Mouse (Mus musculus) kidney, postnatal 0 days (tissue): Measurements from ENCODE around the gene Wnt5b. TPM values are rescaled to one million over a fixed set of nuclear protein-coding genes. Genes with fewer than 3 reads are reported as not detected.

Source experiments
- ATAC-seq: fragments of 200-750 bp; cut with Nextera tagmentation; replicated peaks from 2 replicates; pipeline ENCODE4 v1.8.0; 2017; ENCODE audit warnings: low read depth, moderate number of reproducible peaks, moderate TSS enrichment, moderate library complexity; ENCODE audit not compliant: low FRiP score
- DNase-seq: peaks from one replicate; pipeline ENCODE4 v3.0.0-alpha.2; 2016; ENCODE audit warnings: low spot score
- H3K27ac ChIP-seq: fragments of 300-500 bp; sonication (generic); 2 replicates; pipeline ENCODE4 v1.5.1; 2014; ENCODE audit warnings: mild to moderate bottlenecking
- H3K27me3 ChIP-seq: fragments of 300-500 bp; sonication (generic); 2 replicates; pipeline ENCODE4 v1.6.1; 2014; ENCODE audit warnings: low read length, mixed read lengths; ENCODE audit not compliant: insufficient read depth
- H3K36me3 ChIP-seq: fragments of 300-500 bp; sonication (generic); 2 replicates; pipeline ENCODE4 v1.6.1; 2014; ENCODE audit warnings: low read length, mixed read lengths; ENCODE audit not compliant: insufficient read depth
- H3K4me1 ChIP-seq: fragments of 300-500 bp; sonication (generic); replicated peaks from 2 replicates; pipeline ENCODE4 v1.6.1; 2014; ENCODE audit warnings: antibody characterized with exemption, low read length, mixed read lengths; ENCODE audit not compliant: insufficient read depth
- H3K4me2 ChIP-seq: fragments of 300-500 bp; sonication (generic); 2 replicates; pipeline ENCODE4 v1.6.1; 2014; ENCODE audit warnings: mild to moderate bottlenecking, low read length, moderate library complexity, mixed read lengths
- H3K4me3 ChIP-seq: fragments of 300-500 bp; sonication (generic); replicated peaks from 2 replicates; pipeline ENCODE4 v1.5.1; 2014; ENCODE audit warnings: low read depth, low read length
- H3K9ac ChIP-seq: fragments of 300-500 bp; sonication (generic); 2 replicates; pipeline ENCODE4 v1.6.1; 2014; ENCODE audit warnings: low read depth, low read length
- H3K9me3 ChIP-seq: fragments of 300-500 bp; sonication (generic); replicated peaks from 2 replicates; pipeline ENCODE4 v1.6.1; 2016; ENCODE audit warnings: low read length, inconsistent platforms, mixed read lengths
- CTCF ChIP-seq: IDR thresholded peaks from 2 replicates; pipeline ENCODE4 v1.5.1; 2016; ENCODE audit warnings: antibody characterized with exemption, low read depth, mild to moderate bottlenecking, moderate library complexity
- WGBS: fragments of 180-500 bp; shearing (Covaris S2); extraction: QIAGEN DNeasy Blood & Tissue Kit; methylation state at CpG from one replicate; pipeline ENCODE4 v1.1.7; 2014; 5-methylcytosine and 5-hydroxymethylcytosine counted together
- polyA plus RNA-seq: library from polyadenylated mRNA; unstranded; fragments of >200 nt; fragmentation: Nextera tagmentation; extraction: Ambion mirVana; gene quantifications from 2 replicates; pipeline ENCODE4 v1.2.1, GENCODE M21; 2015

The Wnt5b gene
- polyA plus RNA-seq, 1 experiment from 2014 or later = 12.2 TPM

DNA sequence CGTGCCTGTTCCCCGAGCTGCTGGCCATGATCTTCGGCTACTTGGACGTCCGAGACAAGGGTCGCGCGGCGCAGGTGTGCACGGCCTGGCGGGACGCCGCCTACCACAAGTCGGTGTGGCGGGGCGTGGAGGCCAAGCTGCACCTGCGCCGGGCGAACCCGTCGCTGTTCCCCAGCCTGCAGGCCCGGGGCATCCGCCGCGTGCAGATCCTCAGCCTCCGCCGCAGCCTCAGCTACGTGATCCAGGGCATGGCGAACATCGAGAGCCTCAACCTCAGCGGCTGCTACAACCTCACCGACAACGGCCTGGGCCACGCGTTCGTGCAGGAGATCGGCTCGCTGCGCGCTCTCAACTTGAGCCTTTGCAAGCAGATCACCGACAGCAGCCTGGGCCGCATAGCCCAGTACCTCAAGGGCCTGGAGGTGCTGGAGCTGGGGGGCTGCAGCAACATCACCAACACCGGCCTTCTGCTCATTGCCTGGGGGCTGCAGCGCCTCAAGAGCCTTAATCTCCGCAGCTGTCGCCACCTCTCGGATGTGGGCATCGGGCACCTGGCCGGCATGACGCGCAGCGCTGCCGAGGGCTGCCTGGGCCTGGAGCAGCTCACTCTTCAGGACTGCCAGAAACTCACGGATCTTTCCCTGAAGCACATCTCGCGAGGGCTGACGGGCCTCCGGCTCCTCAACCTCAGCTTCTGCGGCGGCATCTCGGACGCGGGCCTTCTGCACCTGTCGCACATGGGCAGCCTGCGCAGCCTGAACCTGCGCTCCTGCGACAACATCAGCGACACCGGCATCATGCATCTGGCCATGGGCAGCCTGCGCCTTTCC lies 64.1 kb downstream of the Wnt5b start:
- Histone ChIP-seq H3K4me3 (peak overlapping the region; percentile 69), H3K9me3 (no peaks in the 10 kb centered on the region), H3K9ac (peak overlapping the region; percentile 94), H3K36me3 (no peaks in the 10 kb centered on the region; the same call in 1 of the 2 replicates), H3K4me2 (peak overlapping the region; percentile 87), H3K27me3 (no peaks in the 10 kb centered on the region), H3K4me1 (peaks cover 16% of the 10 kb centered on the region; the same call in 1 of the 2 replicates), H3K27ac (peak overlapping the region; percentile 99)
- WGBS = under 1% methylated on average over 67 of the region's 70 CpGs
- peak; percentile 74 for DNase-seq
- no peak; the same call in 1 of the 2 replicates for TF ChIP-seq CTCF
- peak; percentile 38 for ATAC-seq

GRCm38 (mm10) chr6:119479343-119479875 lies 64.7 kb downstream of the Wnt5b start, which contains the start of gene Fbxl14:
TSS of gene Fbxl14 (plus strand) at chr6:119479668.
- DNase-seq (peak; percentile 70), ATAC-seq (peak; percentile 80)
- Histone ChIP-seq H3K27ac (peak within 1 kb of the TSS; percentile 99), H3K36me3 (no peaks in the 10 kb centered on the region; the same call in 1 of the 2 replicates), H3K9me3 (no peaks in the 10 kb centered on the region), H3K9ac (peak within 1 kb of the TSS; percentile 94), H3K4me2 (peak within 1 kb of the TSS; percentile 87), H3K4me1 (peaks cover 16% of the 10 kb centered on the region; the same call in 1 of the 2 replicates), H3K4me3 (peak within 1 kb of the TSS; percentile 69), H3K27me3 (no peaks in the 10 kb centered on the region)
- 0% methylated on average over 63 of the region's 101 CpGs for WGBS
- no peak for TF ChIP-seq CTCF

GRCm38 (mm10) chr6:119478560-119479342 lies 65.4 kb downstream of the Wnt5b start:
- H3K36me3 ChIP-seq = no peaks in the 10 kb centered on the region; the same call in 1 of the 2 replicates
- no peaks in the 10 kb centered on the region for H3K27me3 ChIP-seq
- peak; percentile 89 for ATAC-seq
- peak overlapping the region; percentile 99 for H3K27ac ChIP-seq
- H3K4me3 ChIP-seq = peak overlapping the region; percentile 69
- peaks cover 14% of the 10 kb centered on the region; the same call in 1 of the 2 replicates for H3K4me1 ChIP-seq
- DNase-seq = peak; percentile 93
- no peaks in the 10 kb centered on the region for H3K9me3 ChIP-seq
- peak overlapping the region; percentile 87 for H3K4me2 ChIP-seq
- WGBS = under 1% methylated on average over 42 of the region's 49 CpGs
- H3K9ac ChIP-seq = peak overlapping the region; percentile 94
- no peak for TF ChIP-seq CTCF

- no peak for DNase-seq
- Histone ChIP-seq H3K9me3 (no peaks in the 10 kb centered on the region), H3K4me1 (peaks cover 14% of the 10 kb centered on the region; the same call in 1 of the 2 replicates), H3K27ac (peak overlapping the region; percentile 99; the same call in 1 of the 2 replicates), H3K4me3 (no peak overlapping the region), H3K9ac (no peak overlapping the region), H3K27me3 (no peaks in the 10 kb centered on the region), H3K36me3 (no peaks in the 10 kb centered on the region), H3K4me2 (no peak overlapping the region; the same call in 1 of the 2 replicates)
- no peak for ATAC-seq
- no peak for TF ChIP-seq CTCF
- WGBS = 18% methylated on average over 13 of the region's 13 CpGs
Measured at GRCm38 (mm10) chr6:119477686-119478310, 66.3 kb downstream of the Wnt5b start.

DNA sequence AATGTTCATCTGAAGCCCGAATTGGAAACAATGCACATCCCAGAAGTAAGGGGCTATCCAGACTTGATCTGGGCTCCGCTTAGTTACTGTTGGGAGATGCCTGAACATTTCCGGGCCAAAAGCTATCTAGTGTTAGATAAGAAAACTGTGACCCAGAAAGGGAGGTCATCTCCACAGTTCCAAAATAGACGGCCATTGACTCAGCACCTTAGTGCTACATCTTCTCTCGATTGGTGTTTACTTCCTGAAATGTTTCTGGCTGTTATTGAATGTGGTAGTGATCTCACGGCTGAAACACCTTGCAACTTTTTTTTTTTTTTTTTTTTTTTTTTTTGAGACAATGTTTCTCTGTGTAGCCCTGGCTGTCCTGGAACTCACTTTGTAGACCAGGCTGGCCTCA lies 68.2 kb downstream of the Wnt5b start:
- no peak for TF ChIP-seq CTCF
- 91% methylated on average over 6 of the region's 6 CpGs for WGBS
- Histone ChIP-seq H3K4me2 (no peak overlapping the region), H3K4me3 (no peak overlapping the region), H3K27me3 (no peaks in the 10 kb centered on the region), H3K36me3 (no peaks in the 10 kb centered on the region), H3K9ac (no peak overlapping the region), H3K27ac (no peak overlapping the region), H3K9me3 (no peaks in the 10 kb centered on the region), H3K4me1 (peaks cover 18% of the 10 kb centered on the region; the same call in 1 of the 2 replicates)
- no peak for DNase-seq
- no peak for ATAC-seq
